Mouse (Mus musculus): ENCODE results near the gene Sh3kbp1.

DNA sequence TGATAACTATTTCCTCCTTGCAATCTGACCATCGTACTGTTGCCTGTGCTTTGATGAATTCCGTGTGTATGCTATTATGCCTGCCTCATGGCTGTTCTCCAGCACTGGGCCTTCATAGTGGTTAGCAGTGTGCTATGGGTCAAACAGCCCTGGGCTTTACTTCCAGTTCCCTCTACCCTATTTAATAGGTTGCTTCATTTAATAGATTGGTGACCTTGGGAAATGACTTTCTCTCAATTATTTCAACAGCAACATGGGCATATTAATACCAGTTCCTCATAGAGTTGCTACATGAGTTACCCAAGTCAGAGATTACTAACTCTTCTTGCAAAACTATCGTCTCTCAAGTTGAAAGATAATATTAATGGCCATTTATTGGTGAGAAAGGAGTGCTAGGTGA, 285.0 kb downstream of the Sh3kbp1 start:
- TF ChIP-seq MAFK (IDR thresholded peaks at IDR 0.05; ENCODE audit: borderline replicate concordance, low read depth, low read length), result no peak
- TF ChIP-seq CTCF (IDR thresholded peaks at IDR 0.05 in 2 of 3, conservative IDR thresholded peaks at IDR 0.05 in 1 of 3; ENCODE audit: control insufficient read depth in 1 of 3, insufficient read depth in 1 of 3, low read depth in 2 of 3, low read length in 3 of 3, poor library complexity in 1 of 3, severe bottlenecking in 1 of 3), result no peak
